Mouse (Mus musculus): ENCODE results near the gene Gm960.

- no peak for TF ChIP-seq POLR2A (IDR thresholded peaks at IDR 0.05; ENCODE audit: extremely low read depth, insufficient read depth, low read length)
- no peak for TF ChIP-seq CTCF (IDR thresholded peaks at IDR 0.05; ENCODE audit: low read depth, low read length)
These were observed 15.4 kb upstream of the Gm960 start for GRCm38 (mm10) chr19:4713886-4714285.
